Mouse (Mus musculus) left cerebral cortex, postnatal 14 days (tissue): ENCODE measurements at regions not wholly inside any gene's neighbourhood (a gene's known extent, or its start where the extent isn't known, plus 50 kb on each side); places are given as distances from the start of the nearest gene placed in this dataset.

Experiments used
- DNase-seq, 2 experiments: peaks; one replicate each; pipeline ENCODE4 v3.0.0; 2021 to 2022; ENCODE audit warnings: low spot score in 2 of 2, mixed read lengths in 1 of 2
- intact Hi-C: fragments of 180-260 bp; cut with DNase I; formaldehyde crosslinking; loops from one replicate; pipeline ENCODE4 v1.15.1; 2025

DNA sequence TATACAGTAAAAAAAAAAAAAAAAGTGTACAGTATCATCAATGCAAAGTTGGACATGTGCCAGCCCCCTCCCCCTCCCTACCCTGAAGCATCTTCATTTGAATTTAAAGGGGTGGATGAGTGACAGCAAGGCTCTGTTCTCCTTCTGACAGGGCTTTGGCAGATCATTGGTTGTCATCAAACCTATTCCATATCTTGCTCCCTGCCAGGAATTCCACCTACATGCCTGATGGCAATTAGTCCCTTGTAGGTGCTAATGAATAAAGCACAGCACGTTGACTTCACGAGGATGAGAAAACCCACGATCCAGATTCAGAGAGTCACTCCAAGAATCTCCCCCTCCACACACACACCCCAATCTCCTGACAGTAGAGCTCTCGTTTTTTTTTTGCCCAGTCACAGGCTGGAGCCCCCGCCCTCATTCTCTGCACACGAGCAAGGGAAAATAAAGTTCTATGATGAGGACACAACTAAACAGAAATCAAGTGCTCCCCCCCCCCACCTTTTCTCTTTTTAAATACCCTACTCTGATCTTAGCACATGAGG is 630.9 kb downstream of the Inhba start:
- intact Hi-C loops, result loop anchor here (10.0 kb wide), 1 partner anchor 628 kb away; the partner anchor contains the start of gene Inhba
- peak; percentile 20 to 26 for DNase-seq

DNA sequence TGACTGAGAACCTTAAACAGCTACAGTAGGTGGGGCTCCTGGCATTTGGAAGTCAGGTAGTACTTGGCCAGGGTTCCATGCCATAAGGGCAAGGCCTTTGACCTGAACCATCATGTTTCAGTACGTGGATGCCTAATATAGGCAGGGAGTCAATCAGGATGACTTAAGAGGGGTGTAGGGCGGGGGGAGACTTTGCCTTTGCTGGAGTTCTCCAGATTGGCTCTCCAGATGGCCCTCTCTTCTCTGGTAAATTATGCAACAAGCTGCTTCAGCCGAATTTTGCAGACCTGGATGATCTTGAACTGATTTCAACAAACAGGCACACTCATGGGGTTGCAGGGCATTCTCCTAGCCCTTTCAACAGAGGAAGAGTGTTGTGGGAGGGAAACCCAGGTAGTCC is 633.7 kb downstream of the Inhba start:
- intact Hi-C loops, result loop anchor here (10.0 kb wide), 1 partner anchor 631 kb away; the partner anchor contains the start of gene Inhba

DNA sequence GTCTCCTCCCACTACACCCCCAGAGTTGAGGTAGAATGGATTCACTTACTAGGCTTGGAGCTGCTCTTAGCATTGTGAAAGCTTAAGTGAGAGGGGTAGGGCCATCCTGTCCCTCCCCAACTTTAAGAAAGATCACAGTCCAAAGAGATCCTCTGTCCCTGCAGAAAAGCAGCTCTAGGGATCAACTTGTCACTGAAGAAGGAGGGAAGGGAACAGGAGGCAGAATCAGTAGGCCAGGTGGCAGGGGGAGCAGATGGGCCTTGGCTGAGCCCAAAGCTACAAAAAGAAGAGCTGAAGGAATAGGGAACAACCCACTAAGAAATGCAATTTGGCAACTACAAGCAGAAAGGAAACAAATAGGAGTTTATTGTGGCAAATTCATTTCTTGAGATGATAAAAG is 634.4 kb downstream of the Inhba start:
- intact Hi-C loops, result loop anchor here (10.0 kb wide), 1 partner anchor 631 kb away; the partner anchor contains the start of gene Inhba
- no peak for DNase-seq

More for the DNA sequence above, 633.7 kb downstream of the Inhba start:
- DNase-seq, result peak in 1 of 2 experiments; percentile 18

DNA sequence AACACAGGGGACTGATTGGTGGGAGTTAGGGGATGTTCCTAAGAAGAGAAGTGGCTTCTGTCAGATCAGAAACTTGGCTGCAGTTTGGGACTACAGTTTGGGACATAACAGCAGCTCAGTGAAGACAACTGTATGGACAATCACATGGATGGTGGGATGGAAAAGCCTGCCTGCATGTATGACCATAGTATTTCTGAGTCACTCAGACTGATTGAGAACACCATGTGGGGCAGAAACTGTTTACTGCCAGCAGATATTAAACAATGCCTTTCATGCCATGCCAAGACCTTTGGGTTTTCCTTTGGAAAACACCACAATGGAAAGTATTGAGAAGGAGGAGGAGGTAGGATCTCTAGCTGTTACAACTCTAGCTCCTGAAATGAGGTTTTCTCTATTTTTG is 635.0 kb downstream of the Inhba start:
- DNase-seq, result no peak
- intact Hi-C loops, result loop anchor here (10.0 kb wide), 1 partner anchor 632 kb away; the partner anchor contains the start of gene Inhba

- DNase-seq, result peak; percentile 37 to 40
- intact Hi-C loops, result no loop called here
These were observed 644.5 kb downstream of the Inhba start for GRCm38 (mm10) chr13:16656110-16656509.

DNA sequence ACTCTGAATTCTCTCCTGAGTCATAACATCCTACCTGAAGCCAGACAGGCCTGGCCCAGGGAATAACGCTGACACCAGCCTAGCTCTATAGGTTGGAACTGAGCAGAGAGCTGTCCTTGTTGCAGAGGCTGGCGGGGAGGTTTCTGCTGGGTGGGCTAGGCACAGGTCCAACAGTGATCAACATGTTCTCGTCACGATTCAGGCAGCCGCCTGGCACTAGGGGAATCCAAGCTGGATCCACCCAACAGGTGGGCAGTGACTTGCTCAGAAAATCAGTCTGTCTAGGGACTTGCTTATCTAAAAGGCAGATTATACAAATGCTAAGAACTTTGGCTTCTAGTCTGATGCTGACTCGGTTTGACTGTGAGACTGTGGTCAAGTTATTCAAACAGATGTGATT is 648.2 kb downstream of the Inhba start:
- peak; percentile 37 to 64 for DNase-seq
- intact Hi-C loops, result no loop called here

DNA sequence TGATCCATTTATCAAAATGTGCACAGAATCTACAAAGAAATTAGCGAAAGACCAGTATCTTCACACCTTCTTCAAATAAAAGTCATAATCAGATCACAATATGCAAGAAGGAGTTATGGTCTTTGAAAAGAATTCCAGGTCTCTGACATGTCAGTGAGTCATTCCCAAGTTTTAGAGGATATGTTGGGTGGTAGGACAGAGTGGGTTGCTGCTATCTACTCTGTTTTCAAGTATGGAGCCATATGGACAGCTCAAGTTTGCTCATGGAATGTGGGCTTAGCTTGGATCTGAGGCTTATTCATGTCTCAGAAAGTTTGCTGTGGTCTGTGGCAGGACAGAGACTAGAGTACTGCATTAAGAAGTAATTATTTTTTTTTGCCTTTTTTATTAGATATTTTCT is 657.0 kb downstream of the Inhba start:
- no peak for DNase-seq
- intact Hi-C loops, result no loop called here

GRCm38 (mm10) chr13:16669281-16669680 is 657.6 kb downstream of the Inhba start:
- intact Hi-C loops, result no loop called here
- peak; percentile 29 to 39 for DNase-seq

GRCm38 (mm10) chr13:16670047-16670733 is 658.5 kb downstream of the Inhba start:
- intact Hi-C loops, result no loop called here
- no peak for DNase-seq

GRCm38 (mm10) chr13:16670736-16671135 is 659.1 kb downstream of the Inhba start:
- no peak for DNase-seq
- intact Hi-C loops, result no loop called here

DNA sequence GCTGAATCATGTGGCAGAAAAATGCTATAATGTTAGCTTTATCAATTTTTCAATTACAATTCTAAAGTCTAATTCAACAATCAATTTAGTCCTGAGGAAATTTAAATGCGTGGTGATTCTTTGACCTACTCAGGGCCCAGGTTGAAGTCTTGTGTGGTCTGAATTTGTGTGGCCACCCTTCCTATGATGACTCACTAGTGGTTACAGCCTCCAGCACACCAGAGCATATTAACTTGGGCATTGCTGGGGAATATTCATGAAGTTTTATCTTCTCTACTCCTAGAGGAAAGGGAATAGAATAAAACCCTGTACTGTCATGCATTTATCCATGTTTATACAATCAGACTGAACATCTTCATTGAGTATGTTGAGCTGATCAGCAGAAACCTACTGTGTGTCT is 665.2 kb downstream of the Inhba start:
- DNase-seq, result no peak
- intact Hi-C loops, result no loop called here

DNA sequence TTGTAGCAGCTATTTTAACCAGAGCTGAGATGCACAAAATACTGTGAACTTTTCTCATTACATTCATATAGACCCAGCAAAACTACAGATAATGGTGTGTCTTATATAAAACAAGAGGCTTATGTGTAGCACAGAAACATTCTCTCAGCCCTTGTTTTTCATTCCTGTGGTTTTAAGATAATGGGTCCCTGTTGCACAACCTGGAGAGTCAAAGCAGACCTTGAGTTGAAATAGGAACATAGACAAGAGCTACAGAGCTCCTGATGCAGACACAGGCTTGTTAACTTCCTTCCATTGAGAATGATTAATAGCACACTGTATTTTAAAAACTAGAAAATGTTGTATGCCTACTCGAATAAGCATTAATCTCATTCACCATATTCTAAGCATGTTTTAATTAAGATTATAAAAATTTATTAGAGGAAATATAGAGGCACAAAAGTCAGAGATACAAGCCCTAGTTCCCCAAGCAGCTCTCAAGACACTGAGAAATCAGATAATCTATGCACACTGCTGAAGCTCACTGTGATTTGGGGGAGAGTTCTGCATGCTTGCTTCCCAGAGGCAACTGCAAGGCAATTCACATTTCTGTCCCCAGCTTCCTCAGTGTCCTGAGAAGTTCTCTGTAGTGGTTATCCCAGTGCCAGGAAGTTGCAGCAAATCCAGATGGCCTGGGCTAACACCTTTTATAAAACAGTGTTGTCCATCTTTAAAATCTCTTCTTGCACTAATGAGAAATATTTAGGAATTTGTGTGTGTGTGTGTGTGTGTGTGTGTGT is 666.8 kb downstream of the Inhba start:
- DNase-seq, result no peak
- intact Hi-C loops, result no loop called here

DNA sequence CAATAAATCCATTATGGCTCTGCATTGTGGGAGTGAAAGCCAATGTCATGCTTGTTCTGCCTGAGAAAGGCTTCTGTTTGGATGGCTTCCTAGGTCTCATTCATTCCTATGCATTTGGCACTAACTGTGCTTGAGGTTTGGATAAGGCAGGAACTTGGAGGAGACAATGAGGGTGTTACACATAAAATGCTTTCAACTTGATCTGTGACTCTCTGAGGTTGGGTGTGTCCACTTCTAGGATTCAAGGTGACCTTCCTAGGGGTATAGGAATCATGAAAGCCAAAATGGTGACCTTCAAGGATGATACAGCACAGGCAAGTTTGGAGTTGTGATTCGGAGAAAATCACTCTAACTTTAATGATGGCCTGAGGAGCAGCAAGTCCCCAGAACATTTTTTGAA is 682.5 kb downstream of the Inhba start:
- DNase-seq, result no peak
- intact Hi-C loops, result no loop called here

GRCm38 (mm10) chr13:16700934-16701333 is 689.3 kb downstream of the Inhba start:
- intact Hi-C loops, result no loop called here
- DNase-seq, result no peak

DNA sequence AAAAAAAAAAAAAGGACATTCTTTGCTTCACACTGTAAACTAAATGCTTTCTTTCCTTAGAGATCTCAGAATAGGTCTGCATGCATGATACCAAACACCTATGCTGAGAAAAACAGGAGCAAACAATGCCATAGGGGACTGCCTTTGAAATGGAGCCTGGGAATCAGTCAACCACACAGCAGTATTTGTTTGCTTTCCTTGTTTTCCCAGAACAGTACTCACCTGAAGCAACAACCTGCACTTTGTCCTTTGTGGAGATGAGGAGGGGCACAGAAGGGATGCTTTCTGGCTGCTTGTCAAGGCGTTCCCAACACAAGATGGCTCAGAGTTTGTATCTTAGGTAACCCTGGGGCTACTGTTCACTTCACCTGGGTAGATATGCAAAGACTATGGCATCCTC is 690.5 kb downstream of the Inhba start:
- intact Hi-C loops, result no loop called here
- no peak for DNase-seq

- intact Hi-C loops, result no loop called here
- DNase-seq, result no peak
These were observed 693.8 kb downstream of the Inhba start for GRCm38 (mm10) chr13:16705217-16706104.

DNA sequence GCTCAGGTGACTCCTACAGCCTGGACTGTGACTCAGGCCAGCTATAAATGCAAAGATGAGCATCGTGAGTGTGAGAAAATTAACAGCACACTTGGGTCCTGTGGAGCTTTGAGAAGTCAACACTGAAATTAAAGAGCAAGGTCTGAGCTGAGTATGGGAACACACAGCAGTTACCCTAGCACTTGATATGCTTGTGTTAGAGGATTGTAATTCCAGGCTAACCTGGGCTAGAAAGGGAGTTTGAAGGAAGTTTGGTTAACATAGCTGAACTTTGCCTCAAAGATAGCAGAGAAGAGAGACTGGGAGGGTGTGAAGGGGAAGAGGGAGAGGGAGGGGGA is 694.4 kb downstream of the Inhba start:
- intact Hi-C loops, result no loop called here
- no peak for DNase-seq

GRCm38 (mm10) chr13:16715296-16715960 is 703.8 kb downstream of the Inhba start:
- intact Hi-C loops, result no loop called here

DNA sequence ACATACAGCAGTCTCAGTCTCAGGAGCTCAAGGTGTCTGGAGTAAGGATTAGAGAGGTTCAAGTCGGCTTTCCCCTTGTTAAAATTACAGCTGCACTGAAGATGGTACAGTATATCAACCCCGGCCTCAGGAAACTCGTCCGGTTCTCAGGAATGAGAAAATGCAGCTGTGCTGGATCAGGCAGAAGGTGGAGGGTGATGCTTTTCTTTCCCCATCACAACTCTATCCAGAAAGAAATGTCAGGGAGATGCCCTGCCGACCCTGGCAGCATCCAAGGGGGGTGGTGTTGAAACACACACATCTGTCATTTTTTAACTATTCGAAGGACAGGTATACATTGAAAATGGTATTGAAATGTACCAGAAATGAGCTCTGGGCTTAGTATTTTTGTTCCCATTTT is 704.7 kb downstream of the Inhba start:
- DNase-seq, result no peak

More at GRCm38 (mm10) chr13:16715296-16715960, 703.8 kb downstream of the Inhba start:
- no peak for DNase-seq

More for the DNA sequence above, 704.7 kb downstream of the Inhba start:
- intact Hi-C loops, result no loop called here
